Mouse (Mus musculus) ES-Bruce4 (cell line): Measurements from ENCODE around the gene Fitm1.

Experiments
- CTCF ChIP-seq: IDR thresholded peaks from one replicate; pipeline ENCODE4 v1.8.1; 2011; ENCODE audit warnings: low read depth, low read length
- EP300 ChIP-seq: IDR thresholded peaks from 2 replicates; pipeline ENCODE4 v1.6.1; 2011; ENCODE audit warnings: low read depth, low read length; ENCODE audit not compliant: insufficient read depth
- POLR2A ChIP-seq: IDR thresholded peaks from one replicate; pipeline ENCODE4 v1.8.1; 2011; ENCODE audit warnings: low read length; ENCODE audit not compliant: insufficient read depth

GRCm38 (mm10) chr14:55551347-55551746 is 24.1 kb upstream of the Fitm1 start:
- no peak for TF ChIP-seq CTCF
- no peak for TF ChIP-seq POLR2A
- TF ChIP-seq EP300 = peak; percentile 84
